Mouse (Mus musculus) myocyte (in vitro differentiated cells): ENCODE measurements around the gene Myo18a.

Experiments
- MYOD1 ChIP-seq, 3 experiments: IDR thresholded peaks; one replicate each; pipeline ENCODE4 v1.6.1; 2011; ENCODE audit warnings: control low read depth in 2 of 3, low read depth in 2 of 3, mild to moderate bottlenecking in 2 of 3, moderate library complexity in 1 of 3; ENCODE audit not compliant: insufficient read length in 2 of 3, control insufficient read depth in 1 of 3
- MYOG ChIP-seq, 3 experiments: IDR thresholded peaks; one replicate each; pipeline ENCODE4 v1.6.1; 2011; ENCODE audit warnings: control low read depth in 2 of 3, low read depth in 2 of 3, mild to moderate bottlenecking in 2 of 3; ENCODE audit not compliant: insufficient read length in 2 of 3, control insufficient read depth in 1 of 3, insufficient read depth in 1 of 3
- POLR2A ChIP-seq: IDR thresholded peaks from one replicate; pipeline ENCODE4 v1.6.1; 2011; ENCODE audit warnings: low read depth, mild to moderate bottlenecking, control low read depth, moderate library complexity; ENCODE audit not compliant: insufficient read length

DNA sequence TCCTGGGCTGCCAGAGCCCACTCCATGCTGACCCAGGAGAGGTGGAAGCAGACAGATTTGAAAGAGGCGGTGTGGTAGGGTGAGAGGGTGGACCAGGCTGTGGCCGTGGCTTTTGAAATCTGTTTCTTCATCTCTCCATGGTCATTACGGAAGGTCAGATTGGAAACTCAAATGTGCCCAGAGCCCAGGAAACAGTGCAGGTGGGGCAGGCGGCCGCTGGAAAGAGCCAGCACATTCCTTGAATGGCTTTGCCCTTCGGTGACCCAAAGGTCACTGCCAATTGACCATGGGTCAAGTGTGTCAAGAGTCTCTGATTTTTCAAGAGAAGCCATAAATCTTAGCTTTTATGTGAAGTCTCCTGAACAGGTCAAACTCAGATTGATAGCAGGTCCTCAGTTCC, 150.5 kb downstream of the Myo18a start:
- TF ChIP-seq MYOD1 (IDR thresholded peaks at IDR 0.05; ENCODE audit: control insufficient read depth in 1 of 3, insufficient read length in 2 of 3, low read depth in 2 of 3) = no peak
- no peak for TF ChIP-seq POLR2A
- TF ChIP-seq MYOG (IDR thresholded peaks at IDR 0.05; ENCODE audit: control insufficient read depth in 1 of 3, insufficient read depth in 1 of 3, insufficient read length in 2 of 3, low read depth in 2 of 3) = no peak
